Mouse (Mus musculus) forelimb bud, embryonic 11.5 days (tissue): ENCODE measurements around the gene Hsd11b2.

Experiments
- DNase-seq: peaks from one replicate; pipeline ENCODE4 v3.0.0-alpha.2; 2012; ENCODE audit warnings: low read depth, low spot score

Hsd11b2 gene

DNA sequence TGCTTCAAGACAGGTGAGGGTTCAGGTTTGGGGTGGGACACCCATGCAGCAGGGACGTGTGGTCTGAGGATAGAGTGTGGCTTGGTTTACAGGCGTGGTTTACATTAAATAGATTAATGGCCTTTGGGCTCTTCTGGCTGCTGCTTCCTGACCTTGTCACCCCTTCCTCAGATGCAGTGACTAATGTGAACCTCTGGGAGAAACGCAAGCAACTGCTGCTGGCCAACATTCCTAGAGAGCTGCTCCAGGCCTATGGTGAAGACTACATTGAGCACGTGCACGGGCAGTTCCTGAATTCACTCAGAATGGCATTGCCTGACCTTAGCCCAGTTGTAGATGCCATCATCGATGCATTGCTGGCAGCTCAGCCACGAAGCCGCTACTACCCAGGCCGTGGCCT is 4.3 kb downstream of the Hsd11b2 start:
- no peak for DNase-seq

DNA sequence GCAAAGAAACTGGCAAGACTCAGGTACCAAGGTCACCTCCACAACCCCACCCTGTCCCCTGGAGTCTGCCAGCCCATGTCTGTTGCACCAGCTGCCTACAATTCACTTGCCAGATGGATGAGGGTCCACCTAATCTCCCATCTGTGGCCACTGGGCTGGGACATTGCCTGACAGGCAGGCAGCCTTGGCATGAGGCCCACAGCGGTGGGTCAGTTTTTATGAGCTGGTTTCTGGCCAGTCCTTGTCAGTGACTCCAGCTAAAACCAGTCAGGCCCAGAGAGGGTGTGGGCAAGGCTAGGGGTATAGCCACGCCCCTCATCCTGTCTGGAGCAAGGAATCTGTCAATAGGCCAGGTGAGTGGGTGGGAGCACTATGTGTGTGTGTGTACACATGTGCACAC is 8.6 kb downstream of the Hsd11b2 start:
- no peak for DNase-seq

DNA sequence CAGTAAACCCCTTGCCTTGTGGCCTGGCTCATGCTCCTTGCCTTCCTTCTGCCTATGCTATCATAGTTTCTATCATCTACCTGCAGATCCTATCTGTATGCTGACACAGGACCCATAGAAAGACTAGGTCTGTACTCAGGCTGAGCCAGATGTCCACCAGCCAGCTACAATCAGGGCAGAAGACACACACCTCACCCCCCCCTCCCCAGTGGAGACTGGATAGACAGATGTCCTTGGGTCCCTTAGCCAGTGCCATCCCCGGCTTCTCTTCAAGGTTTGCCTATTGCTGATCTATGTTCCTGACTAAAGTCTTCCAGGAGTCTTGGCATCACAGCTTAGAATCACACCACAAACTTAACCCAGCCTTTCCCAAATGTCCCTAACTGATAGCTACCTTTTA is 9.7 kb downstream of the Hsd11b2 start:
- DNase-seq: no peak

DNA sequence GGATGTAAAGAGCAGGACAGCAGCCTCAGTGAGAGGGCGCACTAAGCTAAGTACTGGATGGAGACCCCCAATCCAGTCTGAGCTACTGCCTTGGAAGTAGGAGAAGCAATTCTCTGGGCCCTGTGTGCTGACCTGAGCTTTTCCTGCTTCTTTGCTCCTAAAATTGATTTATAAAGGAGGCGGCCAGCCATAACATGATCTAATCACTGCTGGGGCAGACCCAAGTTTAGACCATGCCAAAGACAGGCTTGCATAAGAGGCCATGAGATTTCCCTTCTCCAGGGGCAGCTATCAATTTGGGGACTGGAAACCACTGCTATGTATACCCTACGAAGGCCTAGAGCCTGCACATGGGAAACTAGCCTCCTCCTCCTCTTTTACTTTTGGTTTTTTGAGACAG is 10.7 kb downstream of the Hsd11b2 start:
- no peak for DNase-seq

DNA sequence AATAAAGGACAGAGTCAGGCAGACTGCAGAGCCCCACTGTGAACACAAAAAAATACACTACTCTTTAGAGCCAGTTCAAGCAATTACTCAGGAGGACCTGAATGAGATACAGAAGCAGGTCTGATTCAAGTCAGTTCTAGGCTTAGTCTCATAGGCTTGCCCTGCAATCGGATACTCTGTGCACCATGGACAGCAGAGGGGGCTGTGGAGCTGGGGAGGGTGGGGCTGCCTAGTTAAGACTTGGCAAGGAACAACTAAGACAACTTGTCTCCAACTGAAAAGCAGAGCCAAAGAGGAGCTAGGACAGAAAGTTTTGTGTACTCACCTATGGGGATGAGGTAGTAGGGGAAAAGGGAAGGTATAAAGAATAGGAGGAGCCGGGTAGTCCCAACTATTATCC is 13.2 kb downstream of the Hsd11b2 start:
- no peak for DNase-seq

DNA sequence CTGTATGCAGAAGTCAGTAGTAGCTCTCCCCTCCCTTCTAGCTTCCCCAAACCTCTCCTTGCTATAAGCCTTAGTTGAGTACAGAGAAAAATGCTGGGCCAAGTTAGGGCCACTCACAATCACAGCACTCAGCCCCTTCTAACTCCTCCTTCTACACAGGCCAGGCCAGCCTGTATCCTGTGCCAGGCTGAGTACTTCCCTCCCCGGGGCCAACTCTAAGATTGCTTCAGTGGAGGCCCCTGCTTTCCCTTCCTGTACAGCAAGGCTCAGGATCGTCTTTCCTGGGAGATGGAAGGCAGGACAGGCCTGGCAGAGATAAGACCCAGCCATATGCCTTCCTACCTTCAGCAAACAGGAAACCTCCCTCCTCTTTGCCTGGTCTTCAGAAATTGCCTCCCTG is 14.9 kb downstream of the Hsd11b2 start:
- DNase-seq: no peak

DNA sequence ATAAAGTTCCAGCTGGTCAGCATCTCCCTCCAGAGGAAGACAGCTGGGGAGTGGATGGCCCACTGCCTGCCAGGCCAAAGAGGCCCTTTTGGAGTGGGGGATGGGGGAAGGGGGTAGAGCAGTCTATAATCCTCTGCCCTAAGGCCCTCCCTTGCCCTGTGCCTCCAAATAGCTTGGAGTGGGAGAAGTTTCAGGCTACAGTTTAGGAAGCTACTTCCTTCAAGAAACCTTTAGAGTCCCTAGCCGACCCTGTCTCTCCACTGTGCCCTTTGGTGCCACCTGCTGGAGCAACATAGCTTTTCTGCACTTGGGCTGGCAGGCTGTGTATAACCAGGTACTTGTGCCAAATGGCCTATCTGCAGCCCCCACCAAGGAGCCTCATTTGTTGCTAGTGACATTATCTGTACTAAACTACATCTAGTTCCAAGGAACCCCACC is 15.4 kb downstream of the Hsd11b2 start:
- DNase-seq: peak; percentile 79

DNA sequence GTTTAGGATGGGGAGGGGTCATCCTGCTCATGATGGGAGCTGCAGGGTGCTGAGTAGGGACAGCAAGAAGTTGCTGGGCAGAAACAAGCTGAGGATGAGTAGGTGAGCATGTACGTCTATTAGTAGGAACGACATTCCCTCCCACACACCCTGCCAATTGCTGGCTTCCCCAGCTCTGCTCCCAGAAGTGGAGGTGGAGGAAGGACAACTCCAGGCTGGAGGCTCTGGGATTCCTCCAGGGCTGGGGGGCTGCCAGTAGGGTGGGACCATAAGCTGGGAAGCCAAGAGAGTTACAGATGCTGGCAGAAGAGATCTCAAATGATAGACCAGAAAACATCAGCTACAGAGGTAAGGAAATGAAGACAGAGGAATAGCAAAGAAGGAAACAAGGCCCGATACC is 18.0 kb downstream of the Hsd11b2 start:
- no peak for DNase-seq

DNA sequence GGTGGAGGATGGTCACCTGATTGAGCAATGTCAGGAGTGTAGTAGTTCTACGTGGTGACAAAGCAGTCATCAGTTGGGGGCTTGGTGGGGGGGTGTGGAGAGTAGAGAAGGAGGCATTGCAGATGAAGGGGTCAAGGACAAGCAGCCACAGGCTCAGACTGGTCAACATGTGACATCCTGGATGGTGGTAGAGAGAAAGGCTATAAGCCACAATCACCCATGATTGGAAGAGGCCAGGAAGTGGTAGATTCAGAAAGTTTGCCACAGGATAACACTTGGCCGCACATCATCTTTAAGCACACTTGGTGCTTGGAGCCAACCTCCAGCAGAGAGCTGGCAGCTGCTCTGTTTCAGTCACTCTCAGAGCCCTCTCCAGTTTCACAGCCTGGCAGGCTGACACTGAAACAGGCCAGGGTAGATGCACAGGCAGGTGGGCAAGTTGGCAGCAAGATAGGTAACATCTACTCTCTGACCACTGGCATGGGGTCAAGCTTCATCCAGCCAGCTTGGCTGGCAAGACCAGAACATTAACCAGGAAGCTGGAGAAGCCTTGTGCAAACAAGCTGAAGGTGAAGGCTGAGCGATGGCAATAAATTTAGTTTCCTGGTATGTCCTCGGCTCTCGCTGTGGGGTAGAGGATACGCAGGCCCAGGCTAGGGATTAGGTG is 18.6 kb downstream of the Hsd11b2 start:
- no peak for DNase-seq

DNA sequence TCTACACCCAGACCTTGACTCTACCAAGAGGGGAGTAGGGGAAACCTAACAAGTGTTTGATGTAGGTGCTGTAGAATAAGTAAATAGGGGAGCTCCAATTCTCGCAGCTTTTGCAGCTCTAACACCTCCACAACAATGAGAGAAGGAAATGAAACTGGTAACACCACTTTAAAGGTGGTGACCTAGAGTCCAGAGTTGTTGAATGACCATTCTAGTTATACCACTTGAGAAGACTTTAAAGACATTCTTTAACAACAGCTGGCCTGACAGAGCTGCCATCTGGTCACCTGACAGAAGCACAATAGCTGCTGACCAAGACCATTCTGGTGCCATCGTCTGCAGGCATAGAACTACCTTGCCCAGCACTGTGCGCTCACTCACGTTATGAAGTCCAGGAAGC is 20.4 kb downstream of the Hsd11b2 start:
- DNase-seq: no peak

DNA sequence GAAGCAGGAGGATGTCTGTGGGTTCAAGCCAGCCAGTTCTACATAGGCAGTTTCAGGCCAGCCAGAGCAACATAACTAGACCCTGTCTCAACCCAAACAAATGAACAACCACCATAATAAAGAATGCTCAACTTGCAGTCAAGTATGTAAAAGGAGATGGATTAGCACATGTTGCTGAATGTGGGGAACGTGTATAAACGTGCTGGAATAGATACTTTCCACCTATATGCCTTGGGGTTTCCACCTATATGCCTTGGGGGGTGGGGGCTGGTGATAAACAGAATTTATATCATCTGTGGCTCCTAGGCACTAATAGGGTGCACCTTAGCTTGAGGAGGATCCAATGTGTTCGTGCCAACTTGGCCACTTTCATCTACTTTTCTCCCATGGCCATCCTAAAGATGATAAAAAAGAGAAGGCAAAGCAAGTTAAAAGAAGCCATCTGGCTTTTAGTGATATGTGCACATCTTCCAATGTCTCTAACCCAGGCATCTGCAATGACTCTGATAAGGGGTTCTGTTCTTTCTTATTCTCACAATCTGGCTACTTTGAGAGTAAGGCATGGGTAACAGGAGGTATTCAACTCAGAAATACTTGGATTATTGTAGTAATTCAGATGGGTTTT is 23.6 kb downstream of the Hsd11b2 start:
- DNase-seq: no peak

DNA sequence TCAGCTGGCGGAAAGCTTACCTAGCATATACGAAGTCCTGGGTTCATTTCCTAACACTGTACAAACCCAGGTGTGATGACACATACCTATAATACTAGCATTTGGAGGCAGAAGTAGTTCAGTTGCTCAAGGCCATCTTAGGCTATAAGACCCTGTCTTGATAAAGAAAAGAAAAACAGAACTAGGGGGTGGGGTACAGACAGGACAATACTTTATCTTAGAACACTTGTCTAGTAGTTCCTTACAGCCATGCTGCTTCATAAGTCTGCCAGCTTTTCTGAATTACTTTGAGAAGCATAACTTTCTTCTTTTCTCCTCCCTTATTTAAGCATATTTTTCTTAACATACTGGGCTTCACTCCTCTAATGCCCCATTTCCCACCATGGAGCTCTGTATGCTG is 24.3 kb downstream of the Hsd11b2 start:
- no peak for DNase-seq

DNA sequence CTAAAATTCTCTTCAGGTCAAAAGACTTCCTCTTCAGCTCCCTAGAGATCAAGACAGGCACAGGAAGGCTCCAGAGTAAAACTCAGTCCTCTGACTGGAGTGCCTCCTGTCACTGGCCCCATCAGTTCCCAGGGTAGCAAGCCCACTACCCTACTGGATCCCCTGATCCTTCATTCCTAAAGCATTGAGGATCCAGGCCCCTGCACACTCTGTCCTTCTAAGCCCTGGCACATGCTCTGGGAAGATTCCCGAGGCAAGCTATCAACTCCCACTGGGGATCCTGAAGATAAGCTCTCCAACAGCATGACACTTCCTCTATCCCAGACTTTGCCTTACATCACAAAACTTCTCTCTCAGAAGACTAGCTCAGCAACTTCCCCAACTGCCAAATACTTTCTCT is 25.1 kb downstream of the Hsd11b2 start:
- no peak for DNase-seq

DNA sequence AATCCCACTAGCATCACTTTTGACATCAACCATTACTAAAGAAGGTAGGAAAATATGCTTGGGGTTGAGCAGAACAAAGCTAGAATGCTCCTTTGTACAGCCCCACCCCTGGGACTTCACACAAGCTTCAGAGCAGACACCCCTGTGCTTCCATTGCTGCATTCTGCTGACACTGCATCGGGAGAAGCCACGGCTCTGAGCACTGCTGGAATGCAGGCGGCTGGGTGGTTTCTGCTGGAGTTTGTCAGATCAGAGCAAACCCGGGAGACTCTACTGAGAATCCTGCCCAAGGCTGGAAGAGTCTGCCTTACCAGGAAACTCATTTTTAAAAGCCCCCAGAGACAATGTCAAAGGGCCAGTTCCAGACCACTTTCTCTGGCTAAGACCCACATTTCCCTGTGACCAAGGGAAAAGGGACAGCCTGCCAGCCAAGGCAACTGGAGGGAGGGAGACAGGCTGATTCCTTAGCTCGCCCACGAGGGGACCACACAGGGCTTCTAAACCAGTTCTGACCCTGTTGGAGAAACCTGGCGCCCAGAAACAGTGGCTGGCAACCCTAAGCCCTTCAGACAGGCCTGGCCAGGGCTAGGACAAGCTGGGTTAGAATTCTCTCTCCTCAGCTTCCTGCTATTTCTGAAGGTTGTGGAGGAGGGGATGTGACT is 26.1 kb downstream of the Hsd11b2 start:
- no peak for DNase-seq

DNA sequence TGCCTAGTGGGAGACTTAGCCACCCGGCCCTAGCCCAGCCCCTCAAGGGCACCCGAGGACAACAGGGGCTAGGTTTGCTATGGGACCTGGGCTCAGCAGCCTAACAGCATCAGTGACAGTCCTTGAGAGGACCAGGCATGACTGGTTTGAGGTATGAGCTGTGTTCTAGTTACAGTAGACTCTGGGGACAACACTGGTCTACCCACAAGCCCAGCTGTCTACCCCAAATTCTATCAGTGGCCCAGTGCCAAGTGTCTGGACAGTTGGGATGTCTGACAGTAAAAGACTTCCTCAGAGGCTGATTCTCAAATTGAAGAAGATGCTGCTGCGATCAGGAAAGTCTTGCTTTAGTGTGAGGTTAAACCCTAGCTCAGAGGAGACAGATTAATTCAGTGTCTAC is 26.7 kb downstream of the Hsd11b2 start:
- no peak for DNase-seq

DNA sequence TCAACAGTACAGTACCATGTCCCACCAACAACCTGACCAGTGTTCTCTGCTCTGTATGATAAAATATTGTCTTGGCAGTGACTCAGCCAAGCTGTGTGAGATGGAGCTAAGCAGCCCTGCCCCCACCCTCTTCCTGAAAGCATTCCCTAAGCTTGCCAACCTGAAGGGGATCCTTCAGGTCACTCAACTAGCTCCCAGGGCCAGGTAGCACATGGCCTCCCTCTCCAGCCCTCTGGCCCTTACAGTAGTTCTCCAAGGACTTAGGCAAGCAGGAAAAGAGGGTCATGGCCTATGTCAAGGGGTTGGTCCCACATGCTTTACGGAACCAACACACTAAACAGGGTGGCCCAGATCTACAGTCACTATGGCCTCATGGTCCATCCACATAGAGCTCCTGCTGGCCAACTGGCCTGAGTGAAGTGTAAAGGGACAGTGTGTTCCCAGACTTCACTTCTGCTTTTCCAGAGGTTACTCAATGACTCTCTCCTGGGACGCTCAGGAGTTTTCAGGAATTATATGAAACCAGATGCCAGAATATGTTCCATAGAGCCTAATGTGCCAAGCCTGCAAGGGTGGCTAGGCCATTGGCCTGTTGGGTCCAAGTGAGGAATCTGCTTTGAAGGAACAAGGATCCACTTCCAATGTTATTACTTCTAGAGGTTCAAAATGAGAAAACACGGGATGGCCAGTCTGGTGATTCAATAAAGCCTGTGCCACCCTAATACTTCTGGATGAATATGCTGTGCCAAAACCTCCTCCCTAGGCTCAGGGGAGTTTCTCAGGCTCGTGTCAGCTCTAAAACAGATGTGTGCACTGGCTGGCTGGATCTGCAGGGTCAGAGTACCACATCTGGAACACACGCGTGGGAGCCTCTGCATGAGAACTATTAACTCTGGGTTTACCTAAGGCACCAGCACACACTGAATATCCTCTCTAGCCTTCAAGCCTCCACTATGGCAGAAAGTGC is 28.1 kb downstream of the Hsd11b2 start:
- DNase-seq: no peak

DNA sequence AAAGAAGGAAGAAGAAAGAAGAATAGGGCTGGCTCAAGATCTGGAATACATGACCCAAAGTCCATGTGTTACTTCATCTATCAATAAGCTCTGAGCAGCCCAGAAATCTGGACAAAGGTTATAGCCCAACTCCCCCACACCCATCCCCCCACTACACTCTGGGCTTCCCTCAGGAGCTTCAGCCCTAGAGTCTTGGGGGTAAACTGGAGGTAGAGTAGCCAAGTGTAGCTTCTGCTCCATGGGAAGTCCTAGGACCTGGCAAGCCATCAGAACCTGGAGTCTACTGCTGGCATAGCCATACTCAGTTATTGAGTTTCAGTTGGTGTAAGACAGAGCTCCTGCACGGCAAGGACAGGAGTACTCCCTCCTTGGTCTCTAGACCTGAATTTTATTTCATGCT is 31.0 kb downstream of the Hsd11b2 start:
- no peak for DNase-seq

DNA sequence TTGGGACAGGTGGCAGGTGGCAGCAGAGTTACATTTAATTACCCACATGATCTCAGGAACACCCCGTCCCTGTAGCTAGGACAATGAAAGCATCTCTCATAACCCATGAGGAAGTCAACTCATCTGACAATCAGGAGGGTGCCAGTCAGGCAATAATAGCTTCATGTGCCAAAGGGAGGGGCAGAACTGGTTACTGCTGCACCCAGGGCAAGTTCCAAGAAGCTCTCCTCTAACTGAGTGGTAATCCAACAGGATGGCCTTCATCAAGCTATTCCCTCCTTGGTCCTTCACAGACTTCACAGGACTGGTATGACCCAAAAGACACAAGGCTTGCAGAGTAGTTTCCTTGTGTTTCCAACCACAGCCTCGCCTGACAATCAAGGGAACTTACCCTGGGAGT is 31.5 kb downstream of the Hsd11b2 start:
- no peak for DNase-seq

DNA sequence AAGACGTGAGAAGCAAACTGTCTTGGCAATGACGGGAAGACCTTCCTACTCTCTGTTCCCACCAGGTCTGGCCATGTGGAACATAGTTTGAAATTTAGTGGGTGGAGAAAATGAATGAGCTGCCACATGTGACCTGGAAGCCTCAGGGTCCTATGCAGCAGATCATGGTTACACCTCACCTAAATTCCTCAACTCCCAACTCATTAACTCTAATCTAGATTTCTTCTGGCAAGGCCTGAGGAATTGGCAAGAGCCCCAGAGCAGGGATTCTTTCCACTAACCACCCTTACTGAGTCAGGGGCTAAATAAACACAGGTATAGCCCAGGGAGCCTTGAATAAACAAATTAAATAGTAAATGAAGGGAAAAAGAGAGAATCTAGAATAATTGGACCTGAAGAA is 33.5 kb downstream of the Hsd11b2 start:
- no peak for DNase-seq

DNA sequence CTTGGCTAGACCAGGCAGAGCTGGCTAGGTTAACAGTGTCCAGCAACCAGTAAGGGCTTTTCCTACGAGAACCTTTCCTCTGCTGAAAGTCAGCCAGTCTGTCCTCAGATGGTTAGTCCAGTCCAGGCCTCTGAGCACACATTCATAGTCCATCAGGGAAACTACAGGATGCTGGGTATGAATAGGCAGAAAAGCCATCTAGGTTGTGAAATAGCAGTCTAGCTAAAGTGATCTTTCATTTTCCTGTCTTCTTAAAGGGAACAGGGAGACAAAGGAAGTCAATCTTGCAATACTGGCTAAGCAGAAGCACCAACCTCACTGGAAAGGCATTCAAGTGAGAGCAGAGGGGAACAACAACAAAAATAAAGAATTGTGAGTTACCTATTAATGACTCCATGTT is 34.3 kb downstream of the Hsd11b2 start:
- no peak for DNase-seq

DNA sequence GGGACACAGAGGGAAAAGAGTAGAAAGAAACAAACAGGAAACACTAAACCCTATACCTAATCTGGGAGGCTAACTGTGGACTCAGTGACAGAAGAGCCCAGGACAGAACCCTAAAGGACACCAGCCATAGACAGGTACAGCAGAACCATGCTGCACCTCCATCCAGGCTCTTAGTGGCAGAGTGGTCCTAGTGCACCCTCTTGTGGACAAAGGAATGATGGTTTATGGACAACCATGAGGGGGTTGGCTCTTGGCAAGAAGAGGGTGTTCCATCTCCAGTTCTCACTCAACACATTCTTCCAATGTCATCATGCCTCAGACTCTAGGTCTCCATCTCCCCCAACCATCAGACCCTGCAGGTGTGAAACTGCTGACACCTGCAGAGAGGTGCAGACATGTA is 35.5 kb downstream of the Hsd11b2 start:
- peak; percentile 65 for DNase-seq

DNA sequence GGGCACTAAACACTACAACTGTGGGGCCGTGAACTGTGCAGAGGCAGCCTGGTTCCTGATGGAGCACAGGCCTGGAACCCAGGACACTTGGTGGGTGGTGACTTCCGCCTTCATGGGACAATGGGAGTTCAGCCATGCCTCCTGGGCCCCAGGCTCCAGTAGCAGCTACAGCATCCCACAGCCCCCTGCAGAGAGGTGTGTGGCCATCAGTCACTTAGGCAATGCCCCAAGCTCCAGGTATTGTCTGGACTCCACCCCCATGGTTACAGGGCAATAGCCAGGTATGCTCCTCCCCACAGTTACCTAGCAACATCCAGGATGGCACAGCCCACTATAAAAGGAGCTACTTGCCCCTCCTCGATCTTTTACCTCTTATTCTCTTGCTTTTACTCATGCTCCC is 36.7 kb downstream of the Hsd11b2 start:
- no peak for DNase-seq
